Mouse (Mus musculus) frontal cortex, adult (tissue): ENCODE results near the gene Ddx19b.
"Not testable (repeated sequence)": the region's sequence is repeated elsewhere in the genome, so short reads cannot be mapped to it uniquely, and the experiment has no call there.

Experiments
- ATAC-seq: cut with Nextera tagmentation; 2 replicates; pipeline ENCODE4 v1.9.2; 2017; ENCODE audit warnings: mild to moderate bottlenecking, moderate library complexity, mixed read lengths; ENCODE audit not compliant: low TSS enrichment

The Ddx19b gene

GRCm38 (mm10) chr8:110965594-110965993, 66.0 kb downstream of the Ddx19b start:
- peak; percentile 48 for ATAC-seq

DNA sequence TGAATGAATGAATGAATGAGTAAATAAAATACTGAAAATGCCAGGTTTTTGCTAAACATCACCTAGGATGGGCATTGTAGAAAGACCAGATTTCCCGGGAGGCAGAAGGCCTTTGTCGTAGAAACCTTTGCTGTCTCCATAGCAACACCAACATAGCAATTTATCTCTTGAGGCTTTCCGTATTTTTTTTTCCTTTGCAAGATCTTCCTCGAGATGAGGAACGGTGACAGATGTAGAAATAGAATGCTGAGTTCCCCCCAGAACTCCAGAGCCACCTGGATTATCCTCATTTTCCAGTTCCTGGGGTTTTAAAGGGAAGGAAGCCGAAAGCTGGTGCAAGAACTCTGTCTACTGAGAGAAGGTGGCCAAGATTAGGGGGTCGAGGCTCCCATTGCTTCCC, 66.9 kb downstream of the Ddx19b start:
- ATAC-seq = peak; percentile 6; the same call in 1 of the 2 replicates

- ATAC-seq = no peak
Observed at GRCm38 (mm10) chr8:110963051-110963450, 68.5 kb downstream of the Ddx19b start.

- ATAC-seq = no peak
Observed at GRCm38 (mm10) chr8:110959906-110960305, 71.6 kb downstream of the Ddx19b start.

DNA sequence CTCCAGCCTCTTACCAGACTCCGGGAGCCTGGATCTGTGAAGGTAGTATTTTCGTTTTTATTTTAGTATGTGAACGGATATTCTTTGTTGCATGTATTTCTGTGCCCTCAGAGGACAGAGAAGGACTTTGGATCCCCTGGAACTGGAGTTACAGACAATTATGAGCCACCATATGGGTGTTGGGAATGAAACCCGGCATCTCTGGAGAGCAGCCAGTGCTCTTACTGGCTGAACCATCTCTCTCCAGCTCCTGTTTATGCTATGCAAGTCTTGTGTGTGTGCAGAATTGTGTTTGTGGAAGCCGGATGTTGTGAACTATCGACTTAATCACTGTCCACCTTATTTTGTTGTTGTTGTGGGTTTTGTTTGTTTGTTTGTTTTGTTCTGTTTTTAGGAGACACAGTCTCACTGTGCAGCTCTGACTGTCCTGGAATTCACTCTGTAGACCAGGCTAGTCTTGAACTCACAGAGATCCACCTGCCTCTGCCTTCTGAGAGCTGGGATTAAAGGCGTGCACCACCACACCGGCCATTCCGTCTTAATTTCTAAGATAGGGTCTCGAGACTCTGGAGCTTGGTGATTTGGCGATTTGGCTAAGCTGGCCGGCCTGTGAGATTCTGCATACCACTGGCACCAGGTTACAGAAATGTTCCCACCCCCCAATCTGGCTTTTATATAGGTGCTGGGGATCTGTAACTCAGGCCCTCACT, 72.3 kb downstream of the Ddx19b start:
- 0 out of 2 replicates have a peak, but pooled peaks have one; percentile 15 for ATAC-seq

DNA sequence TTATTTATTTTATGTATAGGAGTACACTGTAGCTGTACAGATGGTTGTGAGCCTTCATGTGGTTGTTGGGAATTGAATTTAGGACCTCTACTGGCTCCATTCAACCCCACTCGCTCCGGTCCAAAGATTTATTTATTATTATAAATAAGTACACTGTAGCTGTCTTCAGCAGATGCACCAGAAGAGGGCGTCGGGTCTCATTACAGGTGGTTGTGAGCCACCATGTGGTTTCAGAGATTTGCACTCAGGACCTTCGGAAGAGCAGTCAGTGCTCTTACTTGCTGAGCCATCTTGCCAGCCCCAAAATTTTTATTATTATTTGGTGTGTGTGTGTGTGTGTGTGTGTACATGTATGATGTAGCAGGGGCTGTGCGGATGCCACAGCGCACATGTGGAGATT, 73.0 kb downstream of the Ddx19b start:
- ATAC-seq = not testable (repeated sequence)

DNA sequence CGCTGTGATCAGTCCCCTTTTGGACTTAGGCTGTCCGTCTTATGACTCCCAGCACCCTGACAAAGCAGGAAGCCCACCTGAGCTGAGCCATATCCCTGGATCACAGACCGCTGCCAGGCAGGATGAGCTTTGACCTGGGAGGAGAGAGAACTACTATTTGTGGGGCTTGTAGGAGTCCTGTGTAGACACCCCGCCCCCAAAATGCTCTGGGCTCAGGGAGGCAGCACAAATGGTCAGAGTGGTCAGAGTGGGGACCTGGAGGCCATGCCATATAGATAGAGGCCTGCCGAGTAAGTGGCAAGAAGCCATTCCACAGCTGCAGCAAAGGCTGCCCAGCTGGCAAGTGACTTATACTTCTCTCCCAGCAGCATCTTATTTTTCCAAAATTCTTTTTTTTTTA, 73.4 kb downstream of the Ddx19b start:
- ATAC-seq = no peak

GRCm38 (mm10) chr8:110957471-110957870, 74.1 kb downstream of the Ddx19b start:
- no peak for ATAC-seq

DNA sequence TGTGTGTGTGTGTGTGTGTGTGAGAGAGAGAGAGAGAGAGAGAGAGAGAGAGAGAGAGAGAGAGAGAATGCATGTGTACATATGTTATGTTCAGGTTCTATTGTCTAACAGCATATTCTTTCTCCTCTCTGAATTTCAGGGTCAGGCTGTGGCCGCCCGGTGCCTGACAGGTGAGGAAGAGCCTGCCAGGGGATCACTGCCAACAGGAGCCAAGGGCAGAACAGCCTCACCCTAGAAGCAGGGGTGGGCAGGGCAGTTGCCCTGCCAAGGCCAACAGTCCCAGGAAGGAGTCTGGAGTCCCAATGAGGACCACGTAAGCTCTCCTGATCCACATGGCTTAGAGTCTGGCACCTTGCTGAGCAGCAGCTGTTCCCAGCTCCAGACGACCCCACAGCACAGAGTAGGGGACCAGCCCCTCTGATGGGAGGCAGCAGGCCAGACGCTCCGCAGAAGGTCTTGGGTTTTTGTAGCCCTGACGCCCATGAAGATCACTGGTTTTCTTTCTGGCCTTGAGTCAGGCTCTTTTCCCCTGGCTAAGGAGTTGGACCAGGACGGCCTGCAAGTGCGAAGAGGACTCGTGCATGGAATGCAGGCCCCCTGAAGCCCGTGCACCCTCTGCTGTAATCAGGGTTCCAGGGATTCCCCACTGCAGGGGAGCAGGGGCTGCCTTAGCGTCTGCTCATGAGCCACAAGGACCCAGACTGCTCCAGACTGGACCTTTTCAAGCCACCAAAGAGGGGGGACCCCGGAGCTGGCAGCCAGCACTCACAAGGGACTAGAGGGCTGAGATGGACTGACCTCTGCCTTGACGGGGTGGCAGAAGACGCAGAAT, 74.7 kb downstream of the Ddx19b start:
- ATAC-seq = no peak

- no peak for ATAC-seq
Observed at GRCm38 (mm10) chr8:110954776-110955175, 76.8 kb downstream of the Ddx19b start.
